Mouse (Mus musculus): ENCODE data around the gene Tmem270. TPM values are rescaled to one million over a fixed set of nuclear protein-coding genes. Genes with fewer than 3 reads are reported as not detected.

Gene Tmem270
- not detected in 2 replicates for polyA plus RNA-seq (2012; rRNA removed)

DNA sequence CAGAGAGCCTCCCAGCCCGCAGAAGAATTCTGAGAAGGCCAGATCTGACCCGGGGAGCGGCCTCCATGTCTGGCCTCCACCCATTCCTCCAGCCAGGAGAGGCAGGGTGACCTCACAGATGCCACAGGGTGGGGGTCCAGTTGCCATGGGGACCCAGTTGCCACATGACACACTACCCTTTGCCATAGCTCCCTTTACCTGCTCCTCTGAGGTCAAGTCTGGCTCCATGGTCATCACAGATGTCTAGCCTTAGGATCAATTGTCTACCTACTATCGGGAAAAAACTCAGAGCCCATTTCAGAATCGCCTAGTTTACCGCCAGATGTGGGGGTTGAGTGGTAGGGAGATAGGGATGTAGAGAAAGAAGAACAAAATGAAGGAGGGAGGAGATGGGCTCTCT lies at the start of gene Tmem270:
TSS of gene Tmem270 (minus strand) at position 101 of the 400 bp plus-strand sequence.

DNA sequence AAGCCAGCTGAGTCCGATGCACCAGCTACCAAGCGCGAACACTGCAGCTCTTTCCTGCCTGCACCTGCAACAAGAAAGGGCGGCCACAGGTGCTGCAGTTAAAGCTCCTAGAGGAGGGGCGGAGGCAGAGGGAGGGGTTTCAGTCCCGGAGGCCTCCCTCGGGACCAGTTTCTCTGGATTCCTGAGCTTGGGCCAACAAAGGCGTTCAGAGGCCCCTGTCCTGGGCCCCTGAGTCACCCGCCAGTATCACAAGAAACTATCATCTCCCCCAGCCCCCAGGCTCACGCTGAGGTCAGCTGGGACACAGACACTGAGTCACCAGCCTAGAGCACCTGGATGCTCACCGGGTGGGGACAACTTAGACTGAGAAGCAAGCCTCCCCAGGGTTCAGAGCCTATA lies 40.3 kb upstream of the Tmem270 start, which contains the start of gene Cldn4:
TSS of gene Cldn4 (minus strand) at position 78 of the 399 bp plus-strand sequence.

DNA sequence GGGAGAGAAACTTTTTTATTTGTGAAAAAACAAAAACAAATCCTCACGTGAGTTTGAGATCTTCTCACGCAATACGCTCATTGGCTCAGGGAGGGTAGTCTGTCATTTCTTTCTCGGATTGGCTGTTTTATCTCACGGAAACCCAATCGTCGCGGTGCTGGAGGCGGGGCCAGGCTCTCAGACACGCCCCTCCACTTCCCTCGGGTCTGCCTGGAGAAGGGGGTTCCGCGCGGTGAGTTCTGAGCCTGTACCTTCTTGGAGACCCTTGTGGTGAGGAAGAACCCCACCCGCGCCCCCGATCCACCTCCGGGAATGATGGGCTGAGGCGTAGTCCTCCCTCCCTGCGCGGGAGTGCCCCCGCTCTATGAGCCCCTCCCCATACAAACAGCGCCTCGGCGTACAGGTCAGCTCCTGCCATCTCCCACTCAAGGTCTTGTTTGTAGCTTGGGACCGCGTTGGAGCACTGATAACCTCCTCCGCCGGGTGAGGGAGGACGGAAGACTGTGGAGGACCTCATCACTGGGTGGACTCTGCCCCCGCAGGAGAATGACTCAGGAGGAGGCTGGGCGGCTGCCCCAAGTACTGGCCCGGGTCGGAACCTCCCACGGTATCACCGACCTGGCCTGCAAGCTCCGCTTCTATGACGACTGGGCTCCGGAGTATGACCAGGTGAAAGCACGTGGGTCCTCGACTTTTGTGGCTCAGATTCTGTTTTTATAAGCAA lies 25.8 kb upstream of the Tmem270 start, which contains the start of gene Mettl27:
TSS of gene Mettl27 (plus strand) at position 190 of the 724 bp plus-strand sequence.

DNA sequence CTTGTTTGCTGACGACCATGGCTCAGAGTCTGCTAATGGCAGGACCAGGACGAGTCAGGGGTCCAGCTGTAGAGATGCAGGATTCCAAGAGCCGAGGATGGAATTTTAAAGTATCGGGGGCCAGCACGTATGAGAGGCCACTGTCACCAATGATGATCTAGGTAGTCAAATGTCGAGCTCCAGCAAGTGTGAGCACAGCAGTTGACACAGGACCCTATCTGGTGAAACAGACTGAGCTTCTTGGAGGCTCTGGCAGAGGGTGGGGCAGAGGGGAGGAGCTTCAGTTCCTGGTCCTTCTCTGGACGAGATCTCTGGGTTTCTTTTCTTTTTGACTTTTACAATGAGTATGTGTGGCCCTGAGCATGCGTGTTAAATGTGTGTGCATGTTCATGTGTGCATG lies 8.8 kb upstream of the Tmem270 start, which contains the start of gene Cldn13:
TSS of gene Cldn13 (minus strand) at position 216 of the 400 bp plus-strand sequence.

Other genes starting within 250 kb of the Tmem270 start
- gene Limk1, start 218.1 kb downstream of the Tmem270 start, polyA plus RNA-seq (2012; rRNA removed): 41.4 and 45.1 TPM in 2 replicates
- gene Eln, start 159.4 kb downstream of the Tmem270 start, polyA plus RNA-seq (2012; rRNA removed): 8.6 and 16.8 TPM in 2 replicates
- gene Cldn13, start 8.8 kb upstream of the Tmem270 start, polyA plus RNA-seq (2012; rRNA removed): 7.1 and 11.9 TPM in 2 replicates
- gene Mettl27, start 25.6 kb upstream of the Tmem270 start, polyA plus RNA-seq (2012; rRNA removed): 6.1 and 12.3 TPM in 2 replicates
- gene Cldn4, start 40.2 kb upstream of the Tmem270 start, polyA plus RNA-seq (2012; rRNA removed): 3.0 and 6.3 TPM in 2 replicates
- 1.2 and 2.8 TPM in 2 replicates for gene Cldn3, start 79.5 kb upstream of the Tmem270 start, polyA plus RNA-seq (2012; rRNA removed)
- gene Abhd11, start 102.4 kb upstream of the Tmem270 start, polyA plus RNA-seq (2012; rRNA removed): 34.8 and 49.6 TPM in 2 replicates
- gene Stx1a, start 116.7 kb upstream of the Tmem270 start, polyA plus RNA-seq (2012; rRNA removed): 32.9 and 37.0 TPM in 2 replicates
- 16.1 and 22.3 TPM in 2 replicates for gene Dnajc30, start 157.5 kb upstream of the Tmem270 start, polyA plus RNA-seq (2012; rRNA removed)
- gene Bud23, start 158.2 kb upstream of the Tmem270 start, polyA plus RNA-seq (2012; rRNA removed): 110 and 175 TPM in 2 replicates
- gene Vps37d, start 171.5 kb upstream of the Tmem270 start, polyA plus RNA-seq (2012; rRNA removed): 20.8 and 26.8 TPM in 2 replicates
- 3.9 and 4.3 TPM in 2 replicates for gene Mlxipl, start 183.2 kb upstream of the Tmem270 start, polyA plus RNA-seq (2012; rRNA removed)
- gene Tbl2, start 242.9 kb upstream of the Tmem270 start, polyA plus RNA-seq (2012; rRNA removed): 18.3 and 18.7 TPM in 2 replicates